In genomic region chr19:7531906-7532305, GRCm38 (mm10) we compare ENCODE assay signal across 21 mouse cellular contexts. TPM values are rescaled to one million over a fixed set of nuclear protein-coding genes. Genes with fewer than 3 reads are reported as not detected.
DNase-seq lines count a peak whose midpoint lies in the region; ATAC-seq lines count a peak whose summit lies in the region.
"Had no signal": no experiment of that assay in that cellular context is flagged by ENCODE, and none has a peak within 500 bp of the region (broad histone marks: within the 10 kb centered on the region; RNA-seq: fewer than 3 reads in every experiment).

No protein-coding gene starts in this region.

- intact Hi-C loops in left cerebral cortex, postnatal 10 days (cut with DNase I): no loop called here

- no peak for DNase-seq in frontal cortex, postnatal 25 days (ENCODE audit: low spot score in 2 of 2)
- DNase-seq in left cerebral cortex, adult 11 months (ENCODE audit: low spot score): peak; percentile 18
- no peak for DNase-seq in left cerebral cortex, postnatal 10 days (ENCODE audit: extremely low spot score in 1 of 2, low spot score in 2 of 2)
- peak; percentile 25 for DNase-seq in right cerebral cortex, adult 18-20 months
- no peak for DNase-seq in right cerebral cortex, adult 2 months (ENCODE audit: low spot score in 2 of 2)
- peak; percentile 77 for DNase-seq in telencephalon, adult 2 months (ENCODE audit: low read depth, low spot score)
- DNase-seq in adrenal gland, adult 2 months: no peak
- DNase-seq: adrenal gland, adult 8-10 months; adrenal gland, postnatal 25 days; cerebellum, adult 18-20 months; cerebellum, adult 9-10 months; cerebellum, postnatal 14 days; gastrocnemius, postnatal 10 days; gastrocnemius, postnatal 36 days; heart, adult 2 months; heart, postnatal 14 days; heart, postnatal 4 days had no signal

- peak; percentile 81 for ATAC-seq in frontal cortex, adult (ENCODE audit: low TSS enrichment)
- ATAC-seq: forebrain, embryonic 15.5 days; hindbrain, postnatal 0 days; inflammation-experienced regulatory T-cells, adult 6 months had no signal

RNA-seq across cellular contexts. Expression of gene Pla2g16, which starts 25.4 kb away (rescaled TPM):
- total RNA-seq in left cerebral cortex, postnatal 10 days (2021): 1 to 10 TPM; 8.0 to 8.5 TPM
- 100 to 1,000 TPM in 1 of 2 experiments, 10 to 100 TPM in 1; 53.9 to 113 TPM for total RNA-seq in adrenal gland, adult 2 months (2021)
- 10.9 and 13.6 TPM in 2 replicates for polyA plus RNA-seq in adrenal gland, adult 2 months (2012; rRNA removed)

RNA-seq across cellular contexts. Expression of gene Atl3, which starts 38.1 kb away (rescaled TPM):
- 10 to 100 TPM; 19.4 to 21.6 TPM for total RNA-seq in left cerebral cortex, postnatal 10 days (2021)
- total RNA-seq in adrenal gland, adult 2 months (2021): 100 to 1,000 TPM in 1 of 2 experiments, 10 to 100 TPM in 1; 94.1 to 107 TPM
- polyA plus RNA-seq in adrenal gland, adult 2 months (2012; rRNA removed): 10.9 and 14.4 TPM in 2 replicates

RNA-seq across cellular contexts. Expression of gene Rtn3, which starts 48.8 kb away (rescaled TPM):
- total RNA-seq in left cerebral cortex, postnatal 10 days (2021): 100 to 1,000 TPM; 927 to 930 TPM
- total RNA-seq in adrenal gland, adult 2 months (2021): 100 to 1,000 TPM; 133 to 151 TPM
- polyA plus RNA-seq in adrenal gland, adult 2 months (2012; rRNA removed): 115 and 137 TPM in 2 replicates

Comparison
In these comparisons a context has a peak if more than half of its experiments do, and no peak if none do; other contexts are left out.
1. DNase-seq: peak in left cerebral cortex, adult 11 months (single experiment), right cerebral cortex, adult 18-20 months (single experiment) and telencephalon, adult 2 months (single experiment); none in frontal cortex, postnatal 25 days (0 of 2), left cerebral cortex, postnatal 10 days (0 of 2), right cerebral cortex, adult 2 months (0 of 2) and adrenal gland, adult 2 months (single experiment).
2. RNA of gene Pla2g16, which starts 25.4 kb away (total RNA-seq): 53.9 to 113 TPM in adrenal gland, adult 2 months; 8.0 to 8.5 TPM in left cerebral cortex, postnatal 10 days; every median in the first group is over 4 times any median in the second.
3. RNA of gene Atl3, which starts 38.1 kb away (total RNA-seq): 94.1 to 107 TPM in adrenal gland, adult 2 months; 19.4 to 21.6 TPM in left cerebral cortex, postnatal 10 days; every median in the first group is over 4 times any median in the second.
4. RNA of gene Rtn3, which starts 48.8 kb away (total RNA-seq): 927 to 930 TPM in left cerebral cortex, postnatal 10 days; 133 to 151 TPM in adrenal gland, adult 2 months; every median in the first group is over 4 times any median in the second.